Mouse (Mus musculus) thymus, postnatal 14 days (tissue): ENCODE measurements around the gene Tmem235.
A peak's percentile ranks its signal among the peaks of the same experiment; 100 is the strongest.

Source experiments
- DNase-seq: peaks from one replicate; pipeline ENCODE4 v3.0.0; 2021

The Tmem235 gene

DNA sequence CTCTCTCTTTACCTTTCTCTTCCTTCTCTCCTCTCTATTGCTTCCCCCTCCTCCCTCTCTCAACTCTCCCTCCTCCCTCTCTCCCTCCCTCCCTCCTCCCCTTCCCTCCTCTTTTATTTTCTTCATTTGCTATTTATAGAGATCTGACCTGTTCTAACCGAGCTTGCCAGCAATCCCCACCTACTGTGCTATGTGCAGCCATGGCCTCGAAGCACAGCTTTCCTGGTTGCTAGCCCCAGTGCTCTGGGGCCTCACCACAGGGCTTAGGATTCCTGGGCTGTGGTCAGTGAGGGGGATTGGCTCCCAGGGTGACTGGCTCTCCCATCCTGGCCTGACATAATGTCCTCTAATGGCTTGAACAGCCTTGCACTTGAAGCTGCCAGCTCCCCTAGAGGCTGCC, 36.0 kb downstream of the Tmem235 start:
- no peak for DNase-seq

DNA sequence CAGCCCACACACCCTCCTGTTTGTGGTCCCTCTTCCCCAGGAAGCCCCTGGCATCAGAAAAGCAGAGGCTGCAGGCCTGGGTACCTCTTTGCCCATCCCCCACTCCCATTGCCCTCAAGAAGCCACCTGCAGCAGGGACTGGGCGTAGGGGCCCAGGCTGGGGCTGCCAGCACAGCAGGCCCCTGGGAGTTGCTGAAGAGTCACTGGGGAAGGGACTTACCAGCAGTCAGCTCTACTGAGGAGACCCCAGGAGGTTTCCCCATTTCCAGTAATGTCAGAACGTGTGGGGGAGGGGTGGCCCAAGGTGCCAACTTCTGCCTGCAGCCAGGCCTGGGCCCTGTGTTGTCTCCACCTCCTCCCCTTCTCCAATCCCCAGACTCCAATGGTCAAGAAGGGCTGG, 41.7 kb downstream of the Tmem235 start:
- DNase-seq: peak; percentile 90

DNA sequence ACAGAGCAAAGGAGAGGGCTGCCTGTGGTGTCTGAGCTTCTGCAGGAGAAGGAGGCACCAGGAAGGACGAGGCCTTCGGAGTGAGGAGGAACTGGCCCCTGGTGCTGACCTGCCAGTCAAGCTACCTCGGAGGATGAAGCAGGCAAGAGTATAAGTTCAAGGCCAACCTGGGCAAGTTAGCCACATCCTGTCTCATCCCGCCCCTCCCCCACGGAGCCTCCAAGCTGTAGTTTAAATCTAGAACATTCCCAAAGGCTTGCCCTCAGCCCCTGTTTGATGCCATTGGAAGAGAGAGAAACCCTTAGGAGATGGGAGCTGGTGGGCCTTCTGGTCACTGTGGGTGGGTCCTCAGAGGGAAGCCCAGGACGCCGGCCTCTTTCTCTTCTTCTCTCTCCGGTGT, 43.9 kb downstream of the Tmem235 start:
- DNase-seq: peak; percentile 64

DNA sequence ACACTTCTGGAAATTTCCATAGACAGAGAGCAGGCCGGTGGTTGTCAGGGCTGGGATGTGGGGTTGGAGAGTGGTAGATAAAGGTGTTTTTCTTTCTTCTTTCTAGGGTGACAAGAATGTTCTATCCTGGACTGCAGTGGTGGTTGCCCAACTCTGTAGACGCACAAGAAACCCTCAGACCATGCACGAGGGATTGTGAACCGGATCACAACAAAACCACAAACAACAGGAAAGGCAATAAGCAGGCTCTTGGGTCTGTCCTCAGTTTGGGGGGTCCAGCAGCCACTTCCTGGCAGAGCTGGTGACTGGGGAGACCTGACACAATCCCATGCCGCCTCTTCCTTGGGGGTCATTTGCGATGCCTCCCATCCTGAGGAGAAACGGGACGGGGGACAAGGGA, 48.8 kb downstream of the Tmem235 start:
- DNase-seq: no peak

DNA sequence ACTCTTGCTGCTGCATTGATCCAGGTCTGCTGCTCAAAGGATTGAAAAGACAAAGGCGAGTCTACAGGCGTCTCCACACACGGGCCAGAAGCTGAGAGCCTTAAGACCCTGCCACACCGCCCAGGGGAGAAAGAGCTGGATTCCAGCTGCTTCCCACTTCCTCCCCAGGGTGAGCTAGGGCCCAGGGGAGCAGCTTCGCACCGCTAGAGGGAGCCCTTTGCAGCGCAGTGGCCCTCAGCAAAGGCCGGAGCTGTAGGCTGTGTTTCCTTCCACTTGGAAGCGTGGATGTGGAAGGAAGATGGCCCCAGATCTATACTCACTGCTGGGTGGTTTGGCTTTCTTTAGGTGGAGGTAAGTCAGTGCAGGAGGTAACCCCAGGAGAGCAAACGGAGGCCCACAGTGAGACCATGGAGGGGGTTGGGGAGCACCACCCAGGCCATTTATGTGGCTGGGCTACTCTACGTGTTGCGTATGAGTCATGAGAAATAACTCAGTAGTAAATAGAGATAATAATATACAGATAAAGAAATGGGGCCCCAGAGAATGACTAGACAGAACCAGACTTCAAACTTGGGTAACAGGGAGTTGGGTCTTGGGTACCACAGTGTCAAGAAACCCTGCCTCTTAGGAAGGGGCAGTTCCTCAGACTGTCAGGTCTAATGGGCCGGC, 52.3 kb downstream of the Tmem235 start:
- DNase-seq: peak; percentile 87

DNA sequence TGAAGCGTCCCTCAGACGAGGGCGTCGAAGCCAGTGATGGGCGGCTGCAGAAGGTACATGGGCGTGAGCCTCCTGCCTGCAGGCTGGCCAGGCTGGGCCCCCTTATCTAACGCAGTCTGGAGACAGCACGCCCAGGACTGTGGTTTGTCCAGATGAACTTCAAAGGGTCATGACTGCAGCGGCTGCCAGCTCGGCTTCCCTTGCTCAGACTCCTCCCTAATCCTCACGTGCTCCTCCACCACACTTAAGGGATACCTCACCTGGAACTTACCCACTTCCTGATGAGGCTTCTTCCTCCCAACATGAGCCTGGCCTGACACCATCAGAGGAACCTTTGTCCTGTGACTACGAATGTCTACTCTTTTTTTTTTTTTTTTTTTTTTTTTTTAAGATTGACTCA, 54.0 kb downstream of the Tmem235 start:
- DNase-seq: no peak
